Mouse (Mus musculus): ENCODE measurements around the gene Msmb. TPM values are rescaled to one million over a fixed set of nuclear protein-coding genes. Genes with fewer than 3 reads are reported as not detected.

Gene Msmb
- total and polyA plus RNA-seq, 3 experiments, result not detected

DNA sequence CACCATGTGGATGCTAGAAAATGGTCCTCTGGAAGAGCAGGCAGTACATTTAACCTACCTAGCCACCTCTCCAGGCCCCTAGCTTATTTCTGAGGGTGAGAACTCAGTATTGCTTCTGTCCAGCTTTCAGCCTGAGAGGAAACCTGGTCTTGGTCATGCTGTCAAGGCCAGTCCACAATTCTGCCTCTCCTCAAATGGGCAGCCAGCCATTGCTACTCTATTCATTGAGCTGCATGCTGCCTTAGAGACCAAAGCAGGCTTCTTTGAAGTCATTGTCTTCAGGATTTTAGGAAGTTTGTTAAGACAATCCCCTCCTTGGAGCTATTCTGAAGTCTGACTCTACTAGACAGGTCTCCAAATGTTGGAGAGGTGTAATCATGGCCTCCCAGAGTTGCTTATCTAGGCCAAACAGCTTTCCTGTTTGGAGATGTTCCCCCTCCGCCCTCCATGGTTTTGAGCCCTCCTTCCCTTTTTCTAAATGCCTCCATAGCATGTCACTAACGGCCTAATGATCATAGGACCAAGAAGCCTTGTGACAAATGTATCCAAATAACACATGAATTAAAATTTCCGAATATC lies 26.9 kb downstream of the Msmb start (continued):
- TF ChIP-seq RCOR1 (IDR thresholded peaks at IDR 0.05; ENCODE audit: low read depth, low read length), result peak; percentile 96
- TF ChIP-seq CHD1 (IDR thresholded peaks at IDR 0.05; ENCODE audit: low read depth, low read length), result no peak
- TF ChIP-seq POLR2AphosphoS5 (IDR thresholded peaks at IDR 0.05; ENCODE audit: borderline replicate concordance, low read depth, low read length), result no peak
- TF ChIP-seq ELF1 (IDR thresholded peaks at IDR 0.05; ENCODE audit: low read depth, low read length), result no peak
- peak; percentile 100 for TF ChIP-seq EP300 (IDR thresholded peaks at IDR 0.05; ENCODE audit: low read depth in 1 of 2, low read length in 2 of 2)
- peak; percentile 43; the same call in 1 of the 2 replicates for TF ChIP-seq CHD2 (IDR thresholded peaks at IDR 0.05; ENCODE audit: low read length)
- no peak for TF ChIP-seq POLR2A (IDR thresholded peaks at IDR 0.05; ENCODE audit: control insufficient read depth in 1 of 2, insufficient read depth in 1 of 2, low read depth in 1 of 2, low read length in 2 of 2, poor library complexity in 1 of 2)
- TF ChIP-seq KAT2A (conservative IDR thresholded peaks at IDR 0.05; ENCODE audit: low read depth, low read length), result no peak; the same call in 1 of the 2 replicates
- peak; percentile 90 for TF ChIP-seq MAZ (IDR thresholded peaks at IDR 0.05; ENCODE audit: low read depth, low read length)
- TF ChIP-seq BHLHE40 (IDR thresholded peaks at IDR 0.05; ENCODE audit: borderline replicate concordance, low read depth, low read length), result peak; percentile 73
- peak; percentile 43; the same call in 1 of the 2 replicates for TF ChIP-seq USF1 (IDR thresholded peaks at IDR 0.05; ENCODE audit: low read depth, low read length)
- TF ChIP-seq GABPA (IDR thresholded peaks at IDR 0.05; ENCODE audit: low read depth, low read length), result no peak
- peak; percentile 91 for TF ChIP-seq MYB (IDR thresholded peaks at IDR 0.05; ENCODE audit: low read depth, low read length)
- TF ChIP-seq JUND (IDR thresholded peaks at IDR 0.05; ENCODE audit: low read depth, low read length), result peak; percentile 78
- peak; percentile 53 for TF ChIP-seq MAX (IDR thresholded peaks at IDR 0.05; ENCODE audit: low read length)
- TF ChIP-seq ZC3H11A (IDR thresholded peaks at IDR 0.05; ENCODE audit: low read depth, low read length), result no peak

DNA sequence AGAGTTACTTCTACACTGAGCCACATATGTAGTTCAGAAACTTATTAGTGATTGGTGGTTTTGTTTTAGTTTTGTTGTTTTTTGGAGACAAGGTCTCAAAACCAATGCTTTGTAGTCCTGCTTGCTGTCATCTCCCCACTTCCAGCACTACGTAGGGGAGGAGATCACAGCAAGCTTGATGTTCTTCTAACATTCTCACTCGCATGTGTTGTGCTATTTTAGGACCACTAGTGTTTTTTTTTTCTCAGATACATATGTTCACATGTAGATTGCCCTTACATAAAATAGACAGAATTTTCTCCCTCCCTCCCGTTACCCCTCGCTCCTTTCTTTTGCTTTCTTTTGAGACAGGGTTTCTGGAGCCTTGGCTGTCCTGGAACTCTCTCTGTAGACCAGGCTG lies 28.3 kb downstream of the Msmb start:
- H3K4me3 ChIP-seq (ENCODE audit: control insufficient read depth in 1 of 2, insufficient read depth in 1 of 2, low read depth in 2 of 2, low read length in 2 of 2), result no peak overlapping the region
- no peak overlapping the region for H3K9ac ChIP-seq (ENCODE audit: control insufficient read depth, low read depth, low read length, poor library complexity, severe bottlenecking)
- no peaks in the 10 kb centered on the region for H3K27me3 ChIP-seq (ENCODE audit: control insufficient read depth in 1 of 2, insufficient read depth in 2 of 2, low read length in 2 of 2)
- DNase-seq (ENCODE audit: low read depth, low spot score), result no peak
- peaks cover 17 to 46% of the 10 kb centered on the region in 2 experiments for H3K36me3 ChIP-seq (ENCODE audit: control insufficient read depth in 1 of 2, insufficient read depth in 2 of 2, low read length in 2 of 2)
- peaks cover 30 to 34% of the 10 kb centered on the region in 2 experiments for H3K4me1 ChIP-seq (ENCODE audit: control insufficient read depth in 1 of 2, insufficient read depth in 2 of 2, low read length in 2 of 2)
- H3K27ac ChIP-seq (ENCODE audit: control insufficient read depth, low read depth, low read length), result peak overlapping the region; percentile 87
- TF ChIP-seq EP300 (IDR thresholded peaks at IDR 0.05; ENCODE audit: low read depth in 1 of 2, low read length in 2 of 2) (0 out of 4 replicates have a peak, but pooled peaks of 1 of the 2 experiments have one; percentile 3), NELFE (IDR thresholded peaks at IDR 0.05; ENCODE audit: low read depth, low read length) (no peak)
- H3K9me3 ChIP-seq (replicated peaks; ENCODE audit: insufficient read depth, low read length), result no peaks in the 10 kb centered on the region
- H3K79me2 ChIP-seq (ENCODE audit: control insufficient read depth, insufficient read depth, low read length, poor library complexity), result peaks cover 25% of the 10 kb centered on the region

GRCm38 (mm10) chr14:32175310-32175709 lies 33.5 kb downstream of the Msmb start:
- Histone ChIP-seq H3K79me2 (ENCODE audit: control insufficient read depth, insufficient read depth, low read length, poor library complexity) (peaks cover 4% of the 10 kb centered on the region; the same call in 1 of the 2 replicates), H3K9me3 (replicated peaks; ENCODE audit: insufficient read depth, low read length) (no peaks in the 10 kb centered on the region), H3K36me3 (ENCODE audit: control insufficient read depth in 1 of 2, insufficient read depth in 2 of 2, low read length in 2 of 2) (peaks cover 16 to 35% of the 10 kb centered on the region in 2 experiments), H3K27ac (ENCODE audit: control insufficient read depth, low read depth, low read length) (no peak overlapping the region), H3K4me1 (ENCODE audit: control insufficient read depth in 1 of 2, insufficient read depth in 2 of 2, low read length in 2 of 2) (peaks cover under 1 to 3% of the 10 kb centered on the region in 2 experiments; a peak in 2 of 4 replicates), H3K27me3 (ENCODE audit: control insufficient read depth in 1 of 2, insufficient read depth in 2 of 2, low read length in 2 of 2) (no peaks in the 10 kb centered on the region), H3K9ac (ENCODE audit: control insufficient read depth, low read depth, low read length, poor library complexity, severe bottlenecking) (no peak overlapping the region), H3K4me3 (ENCODE audit: control insufficient read depth in 1 of 2, insufficient read depth in 1 of 2, low read depth in 2 of 2, low read length in 2 of 2) (no peak overlapping the region)
- peak; percentile 34 for DNase-seq (ENCODE audit: low read depth, low spot score)
- TF ChIP-seq MAFK (IDR thresholded peaks at IDR 0.05; ENCODE audit: borderline replicate concordance, low read depth, low read length) (no peak), TAL1 (IDR thresholded peaks at IDR 0.05; ENCODE audit: low read length) (no peak), MYC (IDR thresholded peaks at IDR 0.05; ENCODE audit: low read depth, low read length) (no peak), E2F4 (IDR thresholded peaks at IDR 0.05; ENCODE audit: borderline replicate concordance, low read depth, low read length) (no peak), UBTF (IDR thresholded peaks at IDR 0.05; ENCODE audit: borderline replicate concordance, insufficient read depth, low read depth, low read length) (no peak), ZKSCAN1 (IDR thresholded peaks at IDR 0.05; ENCODE audit: low read depth, low read length) (no peak), JUND (IDR thresholded peaks at IDR 0.05; ENCODE audit: low read depth, low read length) (no peak), CTCF (IDR thresholded peaks at IDR 0.05 in 2 of 3, conservative IDR thresholded peaks at IDR 0.05 in 1 of 3; ENCODE audit: control insufficient read depth in 1 of 3, insufficient read depth in 1 of 3, low read depth in 2 of 3, low read length in 3 of 3, poor library complexity in 1 of 3, severe bottlenecking in 1 of 3) (no peak), ZC3H11A (IDR thresholded peaks at IDR 0.05; ENCODE audit: low read depth, low read length) (no peak), RAD21 (IDR thresholded peaks at IDR 0.05; ENCODE audit: low read depth, low read length) (no peak), KAT2A (conservative IDR thresholded peaks at IDR 0.05; ENCODE audit: low read depth, low read length) (no peak), SMC3 (IDR thresholded peaks at IDR 0.05; ENCODE audit: low read depth, low read length) (no peak), NELFE (IDR thresholded peaks at IDR 0.05; ENCODE audit: low read depth, low read length) (no peak), TBP (IDR thresholded peaks at IDR 0.05; ENCODE audit: low read depth, low read length) (no peak)
